Mouse (Mus musculus) kidney, adult 2 months (tissue): ENCODE measurements around the gene Vmn2r84.
"Not testable (repeated sequence)": the region's sequence is repeated elsewhere in the genome, so short reads cannot be mapped to it uniquely, and the experiment has no call there.

Experiments used
- CTCF ChIP-seq: fragments of 200-500 bp; conservative IDR thresholded peaks from 2 replicates; pipeline ENCODE4 v1.5.1; 2011; ENCODE audit warnings: low read depth, mild to moderate bottlenecking, control low read depth, low read length, moderate library complexity, mixed read lengths; ENCODE audit not compliant: insufficient read depth, insufficient read length
- POLR2A ChIP-seq: fragments of 200-500 bp; IDR thresholded peaks from one replicate; pipeline ENCODE4 v1.6.1; 2011; ENCODE audit warnings: low read depth, low read length, control low read depth

- not testable (repeated sequence) for TF ChIP-seq POLR2A, CTCF
These were observed 35.5 kb upstream of the Vmn2r84 start, which contains the start of gene Vmn2r85 for GRCm38 (mm10) chr10:130429603-130430002.
